Mouse (Mus musculus): ENCODE results near the gene Cxcl10. TPM values are rescaled to one million over a fixed set of nuclear protein-coding genes. Genes with fewer than 3 reads are reported as not detected.

Gene Cxcl10
- 7.9 and 14.3 TPM in 2 replicates for polyA plus RNA-seq (2012; rRNA removed; ENCODE audit: low replicate concordance)

DNA sequence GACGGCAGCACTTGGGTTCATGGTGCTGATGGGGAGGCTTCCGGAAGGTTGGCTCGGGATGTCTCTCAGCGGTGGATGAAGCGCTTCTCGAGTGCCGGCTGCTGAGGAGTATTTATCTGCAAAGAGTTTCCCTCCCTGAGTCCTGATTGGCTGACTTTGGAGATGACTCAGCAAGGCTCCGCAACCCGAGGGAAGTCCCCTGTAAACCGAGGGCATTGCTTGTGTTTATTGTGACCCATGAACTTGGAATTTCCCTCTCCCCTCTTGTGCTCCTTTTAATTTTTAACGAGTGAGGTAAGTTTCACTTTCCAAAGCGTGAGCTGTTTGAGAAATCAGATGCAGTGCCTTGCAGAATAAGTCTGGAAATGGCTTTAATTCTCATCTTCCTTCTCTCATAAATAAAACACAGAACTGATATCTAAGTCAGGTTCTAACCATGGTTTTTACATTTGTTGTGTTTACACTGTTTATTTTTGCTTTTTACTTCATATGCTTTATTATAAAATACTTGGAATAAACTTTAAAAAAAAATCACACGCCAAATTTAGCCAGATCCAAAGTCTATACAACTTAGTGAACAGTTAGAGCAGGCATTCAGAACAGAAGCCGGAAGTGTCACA is at the start of gene Cxcl10:
Gene Cxcl10 (minus strand): TSS at position 96 of the 620 bp plus-strand sequence.

GRCm38 (mm10) chr5:92331635-92332338 is 16.9 kb downstream of the Cxcl10 start, which contains the start of gene Art3:
Gene Art3, plus strand, starts transcription at chr5:92331827.

GRCm38 (mm10) chr5:92327929-92328328 is 20.8 kb downstream of the Cxcl10 start, which contains the start of gene Cxcl9:
Gene Cxcl9, minus strand, starts transcription at chr5:92328079.

GRCm38 (mm10) chr5:92309681-92310511 is 38.8 kb downstream of the Cxcl10 start, which contains the start of gene Sdad1:
Gene Sdad1, minus strand, starts transcription at chr5:92310479.

Other genes starting within 250 kb of the Cxcl10 start
- gene Uso1, start 211.0 kb downstream of the Cxcl10 start, polyA plus RNA-seq (2012; rRNA removed; ENCODE audit: low replicate concordance), result 37.3 and 39.9 TPM in 2 replicates
- gene U90926, start 133.5 kb downstream of the Cxcl10 start, polyA plus RNA-seq (2012; rRNA removed; ENCODE audit: low replicate concordance), result not detected in 2 replicates
- gene Ppef2, start 92.6 kb downstream of the Cxcl10 start, polyA plus RNA-seq (2012; rRNA removed; ENCODE audit: low replicate concordance), result 1.3 TPM in 2 replicates
- gene Naaa, start 70.7 kb downstream of the Cxcl10 start, polyA plus RNA-seq (2012; rRNA removed; ENCODE audit: low replicate concordance), result 83.2 and 135 TPM in 2 replicates
- gene Sdad1, start 38.4 kb downstream of the Cxcl10 start, polyA plus RNA-seq (2012; rRNA removed; ENCODE audit: low replicate concordance), result 6.8 and 20.1 TPM in 2 replicates
- gene Cxcl9, start 20.8 kb downstream of the Cxcl10 start, polyA plus RNA-seq (2012; rRNA removed; ENCODE audit: low replicate concordance), result 53.5 and 114 TPM in 2 replicates
- gene Art3, start 17.1 kb downstream of the Cxcl10 start, polyA plus RNA-seq (2012; rRNA removed; ENCODE audit: low replicate concordance), result 70.1 and 260 TPM in 2 replicates
- gene Nup54, start 86.3 kb upstream of the Cxcl10 start, polyA plus RNA-seq (2012; rRNA removed; ENCODE audit: low replicate concordance), result 21.8 and 36.5 TPM in 2 replicates
- 32.0 and 36.5 TPM in 2 replicates for gene Scarb2, start 157.9 kb upstream of the Cxcl10 start, polyA plus RNA-seq (2012; rRNA removed; ENCODE audit: low replicate concordance)
- gene Fam47e, start 206.2 kb upstream of the Cxcl10 start, polyA plus RNA-seq (2012; rRNA removed; ENCODE audit: low replicate concordance), result not detected in 2 replicates